Mouse (Mus musculus) lung, postnatal 14 days (tissue): ENCODE results near the gene Ank2.
"Not testable (repeated sequence)": the region's sequence is repeated elsewhere in the genome, so short reads cannot be mapped to it uniquely, and the experiment has no call there.

ENCODE experiments used
- DNase-seq: peaks from one replicate; pipeline ENCODE4 v3.0.0; 2021

The Ank2 gene

GRCm38 (mm10) chr3:127480369-127480768, 18.8 kb downstream of the Ank2 start:
- not testable (repeated sequence) for DNase-seq

- DNase-seq, result no peak
Observed at GRCm38 (mm10) chr3:127474115-127474514, 25.0 kb downstream of the Ank2 start.

DNA sequence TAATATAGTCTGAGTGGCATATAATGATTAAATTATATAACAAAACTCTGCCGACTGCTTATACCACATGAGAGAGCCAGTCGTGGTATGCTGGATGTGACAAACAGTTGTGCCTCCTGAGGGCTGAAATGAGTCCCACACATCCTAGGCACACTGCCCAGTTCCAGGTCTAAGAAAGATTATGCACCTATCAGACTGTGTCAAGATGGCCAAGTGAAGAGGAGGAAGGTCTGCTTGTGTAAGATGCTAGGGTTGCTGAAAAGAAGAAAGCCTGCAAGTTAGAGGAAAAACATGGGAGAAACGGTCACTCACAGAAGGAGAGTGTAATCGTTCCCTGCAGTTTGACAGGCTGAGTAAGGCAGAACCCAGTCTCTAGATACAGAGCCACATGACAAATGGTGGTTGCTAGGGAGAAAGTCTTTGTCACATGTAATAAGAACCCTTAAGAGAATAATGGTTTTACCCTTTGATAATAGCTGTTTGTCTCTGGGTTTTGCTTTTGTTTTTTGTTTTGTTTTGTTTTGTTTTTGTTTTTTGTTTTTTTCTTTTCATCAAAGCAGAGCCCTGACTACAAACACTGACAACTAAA, 29.9 kb downstream of the Ank2 start:
- DNase-seq, result no peak

DNA sequence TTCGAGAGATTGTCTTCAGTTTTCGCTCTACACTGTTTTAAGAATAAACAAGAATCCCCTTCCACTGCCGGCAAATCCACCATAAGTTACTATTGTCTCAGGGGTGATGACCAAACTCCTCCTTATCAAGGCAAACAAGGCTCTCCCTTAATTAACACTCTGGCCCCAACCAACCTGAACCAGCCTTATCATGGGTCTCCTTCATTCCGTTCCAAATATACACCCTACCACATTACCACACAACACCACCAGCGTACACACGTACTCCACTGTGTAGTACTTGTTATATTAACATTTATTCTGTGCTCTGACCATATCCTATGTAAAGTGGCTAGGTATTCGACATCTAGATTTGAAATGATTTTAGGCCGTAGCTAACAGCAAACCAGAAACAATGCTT, 30.6 kb downstream of the Ank2 start:
- no peak for DNase-seq

DNA sequence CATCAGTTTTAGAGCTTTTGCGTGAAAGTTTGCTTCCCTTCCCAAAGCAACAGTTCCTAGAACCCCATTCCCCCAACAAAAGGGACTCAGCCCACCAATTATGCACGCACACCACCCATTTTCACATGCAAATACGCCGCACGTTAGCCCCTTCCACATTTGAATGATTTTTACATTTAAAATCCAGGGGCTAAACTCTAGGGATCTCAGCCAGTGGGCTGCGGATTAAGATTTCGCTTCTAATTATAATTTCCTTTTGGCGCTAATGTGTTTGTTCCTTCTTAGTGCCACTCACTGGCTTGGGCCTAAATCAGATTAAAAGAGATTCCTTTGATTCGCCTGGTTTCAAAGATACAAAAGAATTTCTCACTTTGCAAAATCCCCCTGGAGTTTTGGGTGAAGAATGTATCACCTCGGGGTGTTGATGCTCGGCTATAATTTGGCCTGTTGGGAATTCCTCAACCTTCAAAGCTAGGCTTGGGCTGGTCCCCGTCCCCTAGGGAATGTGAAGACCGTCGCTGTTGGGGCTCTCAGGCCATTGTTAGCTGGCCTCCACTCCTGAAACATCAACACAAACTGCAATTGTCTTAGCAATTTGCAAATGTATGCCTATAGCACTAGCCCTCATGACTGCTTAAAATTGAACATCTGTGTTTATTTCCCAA, 35.2 kb downstream of the Ank2 start:
- no peak for DNase-seq

- no peak for DNase-seq
Observed at GRCm38 (mm10) chr3:127463165-127463564, 36.0 kb downstream of the Ank2 start.

DNA sequence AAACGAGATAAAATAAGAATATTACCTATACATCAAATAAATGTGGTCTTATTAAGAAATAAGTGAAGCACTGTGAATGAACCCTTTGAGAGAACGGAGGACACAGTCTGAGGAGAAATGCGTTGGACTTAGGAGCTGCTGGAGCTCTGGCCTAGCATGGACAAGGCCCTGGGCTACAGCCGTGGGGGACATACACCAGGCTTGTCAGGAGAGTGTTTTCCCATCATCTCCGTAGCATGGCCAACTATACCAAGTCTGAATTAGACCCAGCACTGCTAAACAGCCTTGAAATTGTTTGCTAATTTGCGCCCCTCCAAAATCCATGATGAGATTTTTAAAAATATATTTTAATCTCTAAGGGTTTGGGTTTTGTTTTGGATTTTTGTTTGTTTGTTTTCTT, 36.7 kb downstream of the Ank2 start:
- DNase-seq, result no peak

DNA sequence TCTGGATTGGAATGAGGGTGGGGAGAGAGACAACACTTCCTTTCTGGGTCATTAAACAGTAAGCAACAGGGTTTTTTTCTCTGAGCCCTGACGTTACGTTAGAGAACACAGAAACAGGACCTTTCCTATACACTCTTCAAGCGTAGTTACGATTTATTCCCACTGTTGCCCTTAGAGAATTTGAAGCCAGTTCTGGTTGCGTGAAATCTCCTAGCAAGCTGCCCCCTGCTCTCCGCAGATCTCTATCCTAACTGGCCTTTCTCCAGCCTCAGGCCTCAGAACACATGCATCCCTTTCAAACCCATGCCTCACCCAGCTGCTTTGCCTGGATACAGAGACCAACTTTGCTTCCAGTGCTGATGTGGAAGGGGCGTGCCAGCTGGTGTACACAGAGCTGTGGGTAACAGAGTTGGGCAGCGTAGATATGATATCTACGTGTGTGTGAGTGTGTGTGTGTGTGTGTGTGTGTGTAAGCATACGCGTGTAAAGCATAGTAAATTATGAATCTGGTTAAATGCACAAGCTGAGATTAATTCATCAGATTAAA, 38.2 kb downstream of the Ank2 start:
- DNase-seq, result no peak

DNA sequence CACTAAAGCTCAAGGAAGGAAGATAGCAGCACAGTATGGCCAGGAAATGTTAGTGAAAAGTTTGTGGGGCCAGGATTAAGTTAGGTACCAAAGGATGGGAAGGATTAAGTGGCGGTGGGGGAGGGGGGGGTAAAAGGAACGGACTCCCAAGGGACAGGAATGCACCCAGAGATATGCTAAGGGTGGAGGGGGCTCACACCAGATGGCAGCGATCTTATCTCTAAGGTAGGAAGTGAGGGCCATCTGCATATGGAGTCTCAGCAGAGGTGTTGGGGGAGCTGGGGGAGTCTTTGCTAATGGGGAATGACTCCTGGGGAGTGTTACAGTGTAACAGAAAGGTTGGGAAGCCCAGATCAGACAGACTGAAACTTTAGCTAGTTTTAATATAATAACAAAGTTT, 39.3 kb downstream of the Ank2 start:
- no peak for DNase-seq

DNA sequence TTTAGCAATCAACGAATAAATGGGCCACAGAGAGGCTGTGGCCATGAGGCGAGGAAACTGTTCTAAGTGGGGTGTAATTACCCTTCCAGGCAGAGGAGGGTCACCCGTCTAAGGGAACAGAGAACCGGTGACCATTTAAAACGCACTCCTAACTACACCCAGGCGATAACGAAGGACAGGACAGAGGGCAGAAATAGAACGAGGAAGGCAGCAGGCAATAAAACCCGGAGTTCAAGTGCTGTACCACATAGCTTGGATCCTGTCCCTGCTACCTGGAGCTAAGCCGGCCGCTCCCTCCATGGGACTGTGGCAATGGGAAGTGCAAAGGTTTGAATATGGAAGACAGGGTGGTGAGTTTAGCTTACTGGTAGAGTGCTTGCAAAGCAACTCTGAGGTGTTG, 40.2 kb downstream of the Ank2 start:
- DNase-seq, result no peak

GRCm38 (mm10) chr3:127458420-127458798, 40.7 kb downstream of the Ank2 start:
- no peak for DNase-seq

DNA sequence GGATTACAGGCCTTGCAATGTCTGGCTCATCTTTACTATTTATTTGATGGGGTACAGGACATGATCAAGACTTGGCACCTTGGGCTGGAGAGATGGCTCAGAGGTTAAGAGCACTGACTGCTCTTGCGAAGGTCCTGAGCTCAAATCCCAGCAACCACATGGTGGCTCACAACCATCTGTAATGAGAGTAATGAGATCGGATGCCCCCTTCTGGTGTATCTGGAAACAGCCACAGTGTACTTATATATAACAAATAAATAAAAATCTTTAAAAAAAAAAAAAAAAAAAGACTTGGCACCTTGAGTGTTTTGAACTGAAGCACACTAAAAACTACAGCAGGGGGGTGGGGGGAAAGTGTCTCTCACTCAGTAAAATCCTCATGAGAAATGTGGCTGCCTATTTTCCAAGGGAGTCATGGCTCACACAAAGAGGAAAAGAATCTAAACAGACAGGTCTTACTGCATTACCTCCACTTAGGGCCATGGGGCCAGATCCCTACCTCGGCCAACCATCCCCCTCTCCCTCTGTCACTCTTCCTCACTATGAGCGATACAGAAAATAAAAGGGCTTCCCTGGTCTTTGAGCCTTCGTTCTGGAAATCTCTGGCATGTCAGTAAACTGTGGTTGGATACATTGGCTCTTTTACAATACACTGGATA, 41.3 kb downstream of the Ank2 start:
- no peak for DNase-seq

GRCm38 (mm10) chr3:127453738-127454137, 45.4 kb downstream of the Ank2 start:
- DNase-seq, result no peak

DNA sequence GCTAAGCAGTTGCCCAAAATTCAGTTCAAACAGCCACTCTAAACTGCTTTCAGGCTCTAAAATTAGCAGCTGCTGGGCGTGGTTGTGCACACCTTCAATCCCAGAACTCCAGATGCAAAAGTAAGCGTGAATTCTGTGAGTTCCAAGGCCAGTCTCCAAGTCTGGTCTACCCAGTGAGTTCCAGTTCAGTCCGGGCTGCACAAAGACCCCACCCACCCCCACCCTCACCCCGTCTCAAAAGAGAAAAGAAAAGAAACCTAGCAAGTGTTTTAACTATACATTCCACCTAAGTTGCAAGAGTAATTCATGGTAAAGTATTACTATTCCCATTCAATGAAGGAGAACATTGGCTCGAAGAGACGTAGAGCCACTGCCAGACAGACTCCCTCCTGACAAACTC, 45.9 kb downstream of the Ank2 start:
- DNase-seq, result no peak

GRCm38 (mm10) chr3:127452233-127452632, 46.9 kb downstream of the Ank2 start:
- DNase-seq, result no peak

DNA sequence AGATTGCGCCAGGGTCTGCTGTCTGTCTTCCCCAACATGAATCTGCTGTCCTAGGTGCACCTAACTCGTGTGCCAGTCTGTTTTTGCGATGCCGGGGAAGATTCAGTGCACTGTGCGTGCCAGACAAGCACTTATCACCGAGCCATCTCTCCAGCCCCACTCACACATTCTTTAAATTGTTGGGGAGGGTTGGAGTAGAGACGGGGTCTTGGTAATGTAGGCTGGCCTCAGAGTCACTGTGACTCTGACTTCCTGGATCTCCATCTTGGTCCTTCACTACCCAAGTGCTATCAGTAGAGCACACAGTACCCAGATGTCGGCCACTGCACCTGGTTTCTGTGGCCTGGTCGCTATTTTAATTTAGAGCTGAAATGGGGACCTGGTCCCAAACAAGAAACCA, 47.4 kb downstream of the Ank2 start:
- no peak for DNase-seq

DNA sequence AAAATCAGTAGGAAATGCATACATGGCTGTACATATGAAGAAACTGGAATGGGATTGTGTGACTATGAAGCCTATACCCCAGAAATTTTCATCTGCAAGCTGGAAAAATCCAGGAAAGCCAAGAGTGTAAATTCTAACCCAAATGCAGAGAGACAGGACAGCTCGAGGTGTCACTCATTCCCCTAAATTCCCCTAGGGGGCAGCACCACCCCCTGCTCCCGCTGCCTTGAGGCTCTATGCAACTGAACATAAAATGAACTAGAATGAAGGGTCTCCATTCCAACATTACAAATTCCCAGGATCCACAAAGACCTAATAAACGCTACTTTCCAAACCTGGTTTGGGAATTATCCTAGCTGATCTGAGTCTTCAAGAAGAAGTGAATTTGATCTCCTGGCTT, 48.1 kb downstream of the Ank2 start:
- peak; percentile 39 for DNase-seq

GRCm38 (mm10) chr3:127446173-127446572, 53.0 kb downstream of the Ank2 start:
- DNase-seq, result peak; percentile 59

- DNase-seq, result no peak
Observed at GRCm38 (mm10) chr3:127433291-127433690, 65.9 kb downstream of the Ank2 start.

GRCm38 (mm10) chr3:127429866-127430265, 69.3 kb downstream of the Ank2 start:
- DNase-seq, result no peak

- no peak for DNase-seq
Observed at GRCm38 (mm10) chr3:127428527-127428926, 70.6 kb downstream of the Ank2 start.

- DNase-seq, result no peak
Observed at GRCm38 (mm10) chr3:127416950-127417349, 82.2 kb downstream of the Ank2 start.

DNA sequence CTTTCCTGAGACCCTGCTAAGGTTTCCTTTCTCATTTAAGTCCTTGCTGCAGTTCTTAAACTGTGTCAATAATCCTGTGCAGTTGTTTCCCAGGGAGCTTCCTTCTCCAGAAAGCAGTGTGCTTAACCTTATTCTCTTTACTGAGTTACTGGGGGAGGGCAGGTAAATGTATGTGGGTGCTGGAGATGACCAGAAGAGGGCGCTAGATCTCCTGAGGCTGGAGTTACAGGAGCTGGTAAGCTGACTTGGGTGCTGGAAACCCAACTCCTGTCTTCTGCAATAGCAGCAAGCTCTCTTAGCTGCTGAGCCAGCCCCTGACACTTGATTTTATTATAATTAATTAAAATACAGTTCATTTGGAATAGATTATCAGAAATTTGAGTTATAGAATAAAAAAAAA, 84.7 kb downstream of the Ank2 start:
- DNase-seq, result no peak
